Mouse (Mus musculus) cerebellum, adult 11-12 months (tissue): ENCODE results near the gene Cfap126.
"Not testable (repeated sequence)": the region's sequence is repeated elsewhere in the genome, so short reads cannot be mapped to it uniquely, and the experiment has no call there.

Source experiments
- DNase-seq: peaks from one replicate; pipeline ENCODE4 v3.0.0; 2022

Gene Cfap126

GRCm38 (mm10) chr1:171113873-171114299 lies at the start of gene Cfap126:
Cfap126 (plus strand) TSS chr1:171113918.
- peak; percentile 84 for DNase-seq

GRCm38 (mm10) chr1:171064491-171065242 lies 49.1 kb upstream of the Cfap126 start, which contains the start of gene Fcgr3:
Fcgr3 (minus strand) TSS chr1:171064935.
- peak; percentile 59 for DNase-seq

- DNase-seq, result not testable (repeated sequence)
These were observed 48.5 kb upstream of the Cfap126 start for GRCm38 (mm10) chr1:171065243-171065587.

- not testable (repeated sequence) for DNase-seq
These were observed 48.0 kb upstream of the Cfap126 start for GRCm38 (mm10) chr1:171065768-171066167.

- not testable (repeated sequence) for DNase-seq
These were observed 47.1 kb upstream of the Cfap126 start for GRCm38 (mm10) chr1:171066583-171066982.

GRCm38 (mm10) chr1:171067928-171068327 lies 45.8 kb upstream of the Cfap126 start:
- not testable (repeated sequence) for DNase-seq

- not testable (repeated sequence) for DNase-seq
These were observed 44.2 kb upstream of the Cfap126 start for GRCm38 (mm10) chr1:171069508-171069907.

- DNase-seq, result not testable (repeated sequence)
These were observed 42.8 kb upstream of the Cfap126 start for GRCm38 (mm10) chr1:171070879-171071278.

GRCm38 (mm10) chr1:171071726-171072125 lies 42.0 kb upstream of the Cfap126 start:
- DNase-seq, result not testable (repeated sequence)

GRCm38 (mm10) chr1:171072217-171072616 lies 41.5 kb upstream of the Cfap126 start:
- DNase-seq, result not testable (repeated sequence)

- DNase-seq, result not testable (repeated sequence)
These were observed 39.4 kb upstream of the Cfap126 start for GRCm38 (mm10) chr1:171074283-171074682.

- DNase-seq, result not testable (repeated sequence)
These were observed 37.5 kb upstream of the Cfap126 start for GRCm38 (mm10) chr1:171076176-171076575.

GRCm38 (mm10) chr1:171077192-171077591 lies 36.5 kb upstream of the Cfap126 start:
- not testable (repeated sequence) for DNase-seq

GRCm38 (mm10) chr1:171077955-171078354 lies 35.8 kb upstream of the Cfap126 start:
- DNase-seq, result not testable (repeated sequence)

- not testable (repeated sequence) for DNase-seq
These were observed 35.3 kb upstream of the Cfap126 start for GRCm38 (mm10) chr1:171078419-171078818.

GRCm38 (mm10) chr1:171079345-171079744 lies 34.4 kb upstream of the Cfap126 start:
- DNase-seq, result not testable (repeated sequence)

GRCm38 (mm10) chr1:171079825-171080224 lies 33.9 kb upstream of the Cfap126 start:
- DNase-seq, result not testable (repeated sequence)

GRCm38 (mm10) chr1:171081512-171082231 lies 32.0 kb upstream of the Cfap126 start:
- DNase-seq, result not testable (repeated sequence)

GRCm38 (mm10) chr1:171085718-171086117 lies 28.0 kb upstream of the Cfap126 start:
- no peak for DNase-seq

GRCm38 (mm10) chr1:171088237-171088869 lies 25.4 kb upstream of the Cfap126 start:
- not testable (repeated sequence) for DNase-seq

- no peak for DNase-seq
These were observed 23.8 kb upstream of the Cfap126 start for GRCm38 (mm10) chr1:171089891-171090290.

GRCm38 (mm10) chr1:171090761-171091160 lies 23.0 kb upstream of the Cfap126 start:
- no peak for DNase-seq

- DNase-seq, result no peak
These were observed 19.3 kb upstream of the Cfap126 start for GRCm38 (mm10) chr1:171094424-171094823.
